Mouse (Mus musculus) frontal cortex, adult 2 months (tissue): ENCODE results near the gene Pnpla1. TPM values are rescaled to one million over a fixed set of nuclear protein-coding genes. Genes with fewer than 3 reads are reported as not detected.
A peak's percentile ranks its signal among the peaks of the same experiment; 100 is the strongest.
"Not testable (repeated sequence)": the region's sequence is repeated elsewhere in the genome, so short reads cannot be mapped to it uniquely, and the experiment has no call there.

Experiments used
- DNase-seq, 2 experiments: peaks; one replicate each; pipeline ENCODE4 v3.0.0; 2022; ENCODE audit warnings: low spot score in 1 of 2; ENCODE audit errors: extremely low spot score in 1 of 2
- polyA plus RNA-seq: library from polyadenylated mRNA; depleted of rRNA; stranded (reverse); fragments of >200 nt; gene quantifications from 2 replicates; pipeline ENCODE4 v1.2.3, GENCODE M21; 2012

Pnpla1 gene
- polyA plus RNA-seq, 1 experiment: 0.22 TPM

DNA sequence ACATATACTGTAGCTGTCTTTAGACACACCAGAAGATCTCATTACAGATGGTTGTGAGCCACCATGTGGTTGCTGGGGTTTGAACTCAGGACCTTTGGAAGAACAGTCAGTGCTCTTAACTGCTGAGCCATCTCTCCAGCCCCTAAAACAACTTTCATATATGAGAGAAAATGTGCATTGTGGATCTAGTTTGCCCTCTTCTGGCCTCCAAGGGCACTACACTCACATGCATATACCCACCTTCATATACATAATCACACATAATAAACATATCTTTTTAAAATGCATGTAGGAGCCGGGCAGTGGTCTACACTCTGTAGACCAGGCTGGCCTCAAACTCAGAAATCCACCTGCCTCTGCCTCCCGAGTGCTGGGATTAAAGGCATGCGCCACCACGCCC is 16.3 kb upstream of the Pnpla1 start:
- not testable (repeated sequence) for DNase-seq

DNA sequence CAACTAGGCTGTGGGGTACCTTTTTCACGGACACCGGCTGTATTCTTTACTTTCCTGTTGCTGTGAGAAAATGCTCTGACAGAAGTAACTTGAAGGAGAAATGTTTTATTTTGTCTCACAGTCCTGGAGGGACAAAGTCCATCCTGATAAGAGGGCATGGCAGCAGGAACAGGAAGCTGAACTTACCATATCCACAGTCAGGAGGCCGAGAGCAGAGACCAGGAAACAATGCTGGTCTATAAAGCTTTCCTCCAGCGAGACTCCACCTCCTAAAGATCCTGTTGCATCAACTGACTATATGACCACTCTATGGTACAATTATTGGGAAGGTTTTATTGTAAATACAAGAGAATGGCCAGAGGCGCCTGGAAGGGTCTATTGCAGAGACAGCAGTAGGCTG is 14.5 kb upstream of the Pnpla1 start:
- DNase-seq: no peak

DNA sequence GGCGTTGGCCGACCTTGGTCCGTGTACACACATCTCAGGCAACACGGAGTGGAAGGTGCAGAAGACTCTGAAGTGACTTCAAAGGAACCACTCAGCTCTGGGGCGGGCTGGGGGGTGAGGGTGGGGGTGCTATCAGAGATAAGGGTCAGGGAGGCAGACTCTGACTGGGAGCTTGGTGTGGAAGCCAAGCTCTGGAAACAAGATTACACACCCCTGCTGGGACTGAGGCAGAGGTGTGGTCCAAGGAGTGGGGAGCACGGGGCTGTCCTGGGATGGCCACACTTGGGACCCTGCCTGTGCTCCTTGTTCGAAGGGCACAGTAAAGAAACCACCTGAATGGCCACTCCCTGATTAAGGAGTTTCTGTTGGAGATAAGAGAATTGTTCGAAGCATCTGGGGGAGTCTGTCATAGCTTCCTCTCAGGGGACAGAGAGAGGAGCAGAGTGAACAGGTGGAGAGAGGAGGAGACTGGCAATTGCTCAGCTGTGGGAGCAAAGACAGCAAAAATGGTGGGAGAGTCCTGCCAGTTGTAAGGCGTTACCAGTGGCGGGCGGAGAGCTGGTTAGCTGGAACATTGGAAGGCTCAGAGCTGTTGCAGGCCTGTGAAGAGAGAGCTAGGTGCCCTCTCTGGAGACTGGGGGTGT is 11.1 kb upstream of the Pnpla1 start:
- peak in 1 of 2 experiments; percentile 37 for DNase-seq

DNA sequence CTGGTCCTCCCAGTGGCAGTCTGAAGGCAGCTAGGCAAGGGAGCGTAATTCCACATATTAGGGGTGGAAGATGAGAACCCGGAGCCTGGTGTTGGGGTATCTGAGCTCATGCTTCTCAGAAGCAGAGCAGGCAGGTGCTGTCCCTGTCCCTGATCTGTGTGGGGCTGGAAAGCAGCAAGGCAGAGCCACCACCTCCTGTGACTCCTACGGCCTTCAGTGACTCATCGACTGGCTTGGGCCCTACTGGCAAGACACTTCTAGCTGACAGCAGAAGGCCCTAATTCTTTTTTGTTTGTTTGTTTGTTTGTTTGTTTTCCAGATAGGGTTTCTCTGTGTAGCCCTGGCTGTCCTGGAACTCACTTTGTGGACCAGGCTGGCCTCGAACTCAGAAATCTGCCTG is 7.7 kb upstream of the Pnpla1 start:
- DNase-seq: no peak

DNA sequence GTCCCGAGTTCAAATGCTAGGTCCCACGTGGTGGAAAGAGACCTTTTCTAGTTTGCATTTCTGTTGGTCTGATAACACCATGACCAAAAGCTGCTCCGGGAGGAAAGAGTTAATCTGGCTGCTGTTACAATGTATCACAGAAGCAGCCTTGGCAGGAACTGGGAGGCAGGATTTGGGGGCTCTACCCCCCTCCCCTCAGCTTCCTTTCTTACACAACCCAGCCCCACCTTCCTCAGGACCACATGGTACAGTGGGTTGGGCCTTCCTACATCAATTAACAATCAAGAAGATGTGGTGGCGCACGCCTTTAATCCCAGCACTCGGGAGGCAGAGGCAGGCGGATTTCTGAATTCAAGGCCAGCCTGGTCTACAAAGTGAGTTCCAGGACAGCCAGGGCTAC is 3.8 kb upstream of the Pnpla1 start:
- DNase-seq: no peak

DNA sequence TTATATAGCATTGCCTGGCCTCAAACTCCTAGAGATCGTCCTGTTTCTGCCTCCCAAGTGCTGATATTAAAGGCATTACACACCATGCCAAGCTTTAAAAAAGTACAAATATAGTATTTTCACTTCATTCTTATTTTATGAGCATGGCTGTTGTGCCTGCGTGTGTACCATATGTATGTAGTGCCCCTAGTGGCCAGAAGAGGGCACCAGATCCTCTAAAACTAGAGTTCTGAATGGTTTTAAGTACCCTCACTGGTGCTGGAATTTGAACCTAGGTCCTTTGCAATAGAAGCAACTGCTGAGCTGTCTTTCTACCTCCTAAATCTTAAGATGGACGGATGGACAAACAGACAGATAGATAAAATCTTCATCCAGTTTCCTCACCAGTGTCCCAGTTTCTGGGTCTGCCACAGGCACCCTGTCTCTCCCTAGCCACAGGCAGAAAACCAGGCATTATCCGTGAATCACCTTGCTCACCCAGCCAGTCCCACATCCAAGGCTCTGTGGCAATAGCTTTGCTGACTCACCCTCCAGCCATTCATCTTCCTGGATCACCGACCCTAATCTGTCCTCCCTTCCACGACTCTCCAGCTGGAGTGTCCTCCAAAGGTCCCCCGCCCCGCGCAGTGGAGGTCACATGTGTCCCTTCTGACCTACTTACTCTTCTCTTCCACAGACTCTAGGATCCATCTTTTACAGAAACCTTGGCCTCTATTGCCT is 2.9 kb upstream of the Pnpla1 start:
- no peak for DNase-seq

DNA sequence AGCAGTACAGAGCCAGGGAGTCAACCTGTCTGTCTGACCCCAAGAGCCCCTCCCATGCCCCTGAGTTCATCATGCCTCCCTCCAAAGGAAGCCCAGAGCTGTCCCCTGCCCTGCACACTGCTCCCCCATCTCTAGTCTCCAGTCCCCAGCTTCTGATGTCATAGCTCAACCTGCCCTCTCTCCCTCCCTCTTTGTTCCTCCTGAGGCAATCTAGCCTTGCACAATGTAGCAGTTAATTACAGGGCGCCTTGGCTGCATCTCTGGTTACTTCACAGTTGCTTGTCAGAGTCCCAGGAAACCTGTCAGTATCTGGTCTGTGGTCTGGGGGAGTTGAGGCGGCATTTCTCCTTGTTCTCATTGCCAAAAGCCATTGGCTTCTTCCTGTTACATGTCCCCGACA is 2.2 kb upstream of the Pnpla1 start:
- DNase-seq: no peak

DNA sequence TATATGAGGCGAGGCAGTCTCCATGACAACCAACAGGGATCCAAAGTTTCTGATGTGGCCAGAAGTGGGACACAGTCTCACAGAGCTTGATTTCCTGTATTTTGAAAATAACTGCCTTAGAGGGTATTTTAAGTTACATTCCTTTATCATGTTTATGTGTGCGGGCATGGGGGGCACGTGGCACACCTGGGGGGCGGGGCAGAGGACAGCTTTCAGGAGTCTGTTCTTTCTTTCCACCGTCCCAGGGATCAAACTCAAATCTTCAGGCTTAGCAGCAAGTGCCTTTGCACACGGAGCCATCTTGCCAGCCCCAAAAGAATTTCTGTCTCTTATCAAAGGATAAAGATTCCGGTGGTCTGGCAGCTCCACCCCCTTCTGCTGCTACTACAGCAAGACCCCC is 5.7 kb downstream of the Pnpla1 start:
- no peak for DNase-seq

DNA sequence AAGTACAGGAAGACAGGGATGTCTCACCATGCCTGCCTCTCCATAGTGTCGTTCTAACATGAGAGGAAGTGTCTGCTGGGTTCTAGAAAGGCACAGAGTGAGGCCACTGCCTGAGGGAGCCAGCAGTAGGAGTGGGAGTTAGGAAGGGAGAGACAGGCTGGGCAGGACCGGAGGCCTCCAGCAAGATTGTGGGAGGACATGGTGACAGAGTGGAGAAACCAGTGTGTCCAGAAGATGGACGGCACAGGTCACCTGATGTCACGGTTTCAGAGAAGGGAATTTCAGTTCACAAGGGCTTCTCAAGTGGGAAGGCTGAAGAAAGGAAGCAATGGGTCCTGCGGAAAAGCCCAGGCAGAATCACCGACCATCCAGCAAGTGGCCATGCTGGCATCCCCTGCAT is 6.3 kb downstream of the Pnpla1 start:
- DNase-seq: no peak

DNA sequence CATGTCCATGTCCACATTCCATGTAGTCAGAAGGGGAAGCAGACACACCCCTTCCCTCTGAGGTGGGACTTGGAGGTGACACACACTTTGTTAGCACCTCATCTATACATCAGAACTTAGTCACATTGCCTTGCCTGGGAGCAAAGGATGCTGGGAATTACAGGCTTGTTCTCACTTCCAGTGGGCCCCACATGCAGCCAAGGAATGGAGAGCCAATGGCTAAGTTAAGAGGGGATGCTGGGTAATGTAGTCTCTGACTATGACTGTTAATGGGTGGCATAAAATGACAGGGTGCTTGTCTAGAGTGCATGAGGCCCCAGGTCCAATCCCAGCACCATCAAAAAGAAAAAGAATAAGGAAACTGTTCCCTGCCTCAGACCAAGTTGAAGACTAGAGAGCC is 8.7 kb downstream of the Pnpla1 start:
- no peak for DNase-seq

DNA sequence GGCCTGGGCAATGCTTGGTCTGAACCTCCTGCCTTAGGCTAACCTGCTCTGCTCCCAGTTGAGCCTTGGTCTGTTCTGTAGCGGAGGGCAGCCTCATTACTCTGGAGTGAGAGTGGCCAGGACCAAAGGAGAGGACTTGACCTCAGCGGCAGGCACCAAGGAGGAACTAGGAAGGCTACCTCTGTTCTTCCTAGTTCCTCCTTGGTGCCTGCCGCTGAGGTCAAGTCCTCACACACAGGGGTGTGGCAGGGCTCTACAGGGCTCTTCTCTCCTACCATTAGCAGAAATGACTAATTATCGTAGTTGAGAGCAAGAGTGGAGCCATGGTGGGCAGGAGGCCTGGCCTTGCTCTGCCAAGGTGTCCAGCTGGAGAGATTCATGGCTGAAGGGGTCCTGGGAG is 9.2 kb downstream of the Pnpla1 start:
- no peak for DNase-seq

DNA sequence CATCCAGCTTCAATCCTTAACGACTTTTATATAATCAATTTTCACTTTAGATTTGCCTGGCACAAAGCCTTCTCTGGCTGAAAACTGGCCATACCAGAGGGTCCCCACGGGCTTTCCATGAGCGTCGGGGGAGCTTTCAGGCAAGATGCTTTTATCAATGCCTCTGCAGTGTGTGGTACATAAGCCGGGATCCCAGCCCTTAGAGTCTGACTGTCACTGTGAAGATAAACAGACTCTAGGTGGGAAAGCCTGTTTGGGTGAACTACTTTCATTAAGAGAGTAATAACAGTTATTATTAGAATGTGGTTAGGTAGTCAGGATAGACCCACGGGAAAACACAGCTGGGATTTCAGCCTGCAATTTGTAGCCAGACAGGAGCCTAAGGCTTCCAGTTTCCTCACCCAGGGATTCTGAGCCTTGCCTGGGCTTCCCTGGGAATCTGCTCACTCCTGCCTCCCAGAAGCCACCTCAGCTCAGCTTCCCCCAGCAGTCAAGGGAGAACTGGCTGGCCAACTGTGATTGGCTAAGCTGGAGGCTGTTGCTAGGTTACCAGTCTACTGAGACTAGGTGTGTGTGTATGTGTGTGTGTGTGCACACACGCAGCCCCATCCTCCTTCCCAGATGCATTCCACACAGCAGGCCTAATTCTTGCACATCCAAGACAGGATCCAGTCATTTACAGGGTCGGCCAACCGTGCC is 11.3 kb downstream of the Pnpla1 start:
- DNase-seq: peak; percentile 83 to 84

DNA sequence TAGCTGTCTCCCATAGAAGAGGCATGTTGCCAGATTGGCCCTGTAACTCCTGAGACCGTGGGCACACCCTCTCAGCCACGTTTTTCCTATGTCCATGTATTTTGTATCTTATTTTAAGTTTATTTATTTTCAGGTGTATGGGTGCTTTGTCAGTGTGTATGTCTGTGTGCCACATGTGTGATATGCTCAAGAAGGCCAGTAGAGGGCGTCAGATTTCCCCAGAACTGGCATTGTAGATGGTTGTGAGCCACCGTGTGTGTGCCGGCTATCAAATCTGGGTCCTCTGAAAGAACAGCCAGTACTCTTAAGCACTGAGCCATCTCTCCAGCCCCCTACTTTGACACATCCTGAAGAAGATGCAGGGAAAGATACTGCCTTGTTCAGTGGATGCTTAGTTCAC is 12.2 kb downstream of the Pnpla1 start:
- DNase-seq: no peak

DNA sequence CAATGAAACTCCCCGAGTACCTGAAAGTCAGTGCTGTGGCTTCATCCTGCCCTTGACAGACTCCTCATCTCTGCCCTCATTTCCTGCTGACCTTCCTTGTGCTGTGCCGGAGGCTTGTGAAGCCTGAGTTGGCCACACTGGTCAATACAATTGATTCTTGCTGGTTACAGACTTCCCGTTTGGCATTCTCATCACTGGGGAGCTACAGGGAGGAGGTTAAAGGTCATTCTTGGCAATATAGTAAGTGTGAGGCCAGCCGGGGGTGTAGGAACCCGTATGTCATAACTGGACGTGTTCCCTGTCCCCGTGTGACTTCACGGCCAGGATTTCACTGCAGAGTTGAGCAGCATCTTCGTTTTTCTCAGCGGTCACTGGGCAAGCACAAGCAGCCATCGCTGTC is 13.6 kb downstream of the Pnpla1 start:
- DNase-seq: no peak

DNA sequence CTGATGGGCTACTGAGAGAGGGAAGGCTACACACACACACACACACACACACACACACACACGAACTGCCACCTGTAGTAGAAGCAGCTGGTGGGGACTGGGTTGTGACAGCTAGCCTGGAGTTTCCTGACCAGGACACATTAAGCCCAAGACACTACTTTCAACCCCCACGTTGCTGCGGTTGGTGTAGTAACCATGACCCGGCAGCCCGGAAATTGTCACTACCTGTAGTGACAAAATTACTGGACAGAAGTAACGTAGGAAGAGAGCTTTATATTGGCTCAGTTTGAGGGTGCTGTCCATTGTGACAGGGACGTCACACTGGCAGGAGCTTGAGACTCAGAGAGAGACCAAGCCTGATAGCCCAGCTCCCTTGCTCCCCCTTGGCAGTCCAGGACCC is 14.1 kb downstream of the Pnpla1 start:
- no peak for DNase-seq

DNA sequence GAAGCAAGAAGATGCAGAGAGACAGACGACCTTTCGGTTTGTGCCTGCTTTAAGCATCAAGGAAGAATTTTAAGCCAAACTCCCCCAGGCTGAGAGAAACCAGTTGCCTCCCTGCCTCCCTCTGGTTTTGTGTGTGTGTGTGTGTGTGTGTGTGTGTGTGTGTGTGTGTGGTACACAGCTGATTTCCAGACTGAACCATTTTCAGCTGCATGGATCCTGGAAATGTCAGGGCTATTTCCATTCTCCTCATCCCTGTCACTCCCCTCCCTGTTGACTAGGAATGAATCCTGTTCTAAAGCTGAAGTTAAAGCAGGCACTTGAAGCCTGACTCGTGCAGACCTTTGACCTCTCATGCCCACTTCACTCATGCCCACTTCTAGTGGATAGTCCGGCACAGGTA is 16.0 kb downstream of the Pnpla1 start:
- DNase-seq: peak; percentile 46 to 68

DNA sequence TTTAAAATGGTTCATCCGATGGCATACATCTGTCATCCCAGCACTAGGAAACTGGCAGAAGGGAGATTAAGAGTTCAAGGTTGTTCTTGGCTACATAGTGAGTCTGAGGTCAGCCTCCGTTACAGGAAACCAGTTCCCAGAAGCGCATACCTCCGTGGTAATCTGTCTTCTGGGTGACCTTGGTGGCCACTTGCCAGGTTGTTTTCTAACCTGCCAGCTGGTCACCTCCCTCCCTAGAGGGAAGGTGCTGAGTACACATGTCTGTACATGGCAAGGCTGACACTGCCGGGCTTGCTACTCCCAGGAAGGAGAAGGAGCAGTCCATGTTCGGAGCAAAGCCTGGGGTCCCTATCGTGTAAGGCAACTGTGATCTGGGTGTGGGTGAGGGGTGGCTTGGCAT is 16.6 kb downstream of the Pnpla1 start:
- no peak for DNase-seq

DNA sequence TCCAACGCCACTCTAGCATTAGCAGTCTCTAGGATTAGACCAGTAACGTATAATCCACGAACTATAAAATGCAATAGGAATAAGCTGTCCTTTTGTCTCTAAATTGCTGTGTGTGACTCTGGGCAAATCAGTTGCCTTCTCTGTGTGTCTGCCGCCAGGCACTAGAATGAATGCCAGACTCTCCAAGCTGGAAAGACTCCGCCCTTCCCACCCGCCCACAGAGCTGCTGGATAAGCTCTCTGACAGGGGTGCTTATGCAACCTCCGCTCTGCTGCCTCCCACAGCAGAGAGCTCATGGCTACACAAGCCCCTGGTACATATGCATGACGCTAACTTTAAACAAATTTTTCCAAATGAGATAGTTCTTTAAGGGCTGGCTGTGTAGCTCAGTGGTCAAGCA is 17.1 kb downstream of the Pnpla1 start:
- DNase-seq: peak; percentile 70 to 83

DNA sequence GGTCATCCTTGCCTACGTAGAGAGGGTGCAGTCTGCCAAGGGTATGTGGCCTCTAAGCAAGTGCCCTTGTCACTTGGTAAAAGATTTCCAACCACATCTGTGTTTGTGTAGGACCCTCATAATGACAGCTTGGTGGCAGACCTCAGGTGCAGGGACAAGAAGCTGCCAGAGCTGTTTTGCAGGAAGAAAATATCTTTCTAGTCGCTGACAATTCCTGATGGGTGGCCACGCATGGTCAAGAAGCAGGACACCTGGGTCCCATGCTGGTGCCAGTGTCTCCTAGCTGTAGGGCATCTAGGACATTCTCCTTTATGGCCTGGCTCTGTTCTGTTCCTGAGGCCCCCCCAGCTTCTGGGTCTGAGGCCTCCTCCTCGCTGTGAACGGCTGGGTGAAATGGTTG is 18.1 kb downstream of the Pnpla1 start:
- DNase-seq: no peak

DNA sequence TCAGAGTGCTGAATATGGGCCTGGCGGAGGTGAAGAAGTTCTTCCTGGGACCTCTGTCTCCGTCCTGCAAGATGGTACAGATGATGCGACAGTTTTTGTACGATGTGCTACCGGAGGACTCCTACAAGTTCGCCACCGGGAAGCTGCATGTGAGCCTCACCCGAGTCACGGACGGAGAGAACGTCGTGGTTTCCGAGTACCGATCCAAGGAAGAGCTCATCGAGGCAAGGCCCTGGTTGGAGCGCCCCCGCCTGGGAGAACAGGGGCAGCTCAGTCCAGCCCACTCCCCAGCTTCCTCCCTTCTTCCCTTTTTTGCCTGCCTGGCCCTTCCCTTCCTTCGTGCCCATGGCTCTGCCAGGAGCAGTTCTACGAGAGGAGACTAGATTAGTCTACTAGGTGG is 18.6 kb downstream of the Pnpla1 start:
- DNase-seq: peak in 1 of 2 experiments; percentile 41

DNA sequence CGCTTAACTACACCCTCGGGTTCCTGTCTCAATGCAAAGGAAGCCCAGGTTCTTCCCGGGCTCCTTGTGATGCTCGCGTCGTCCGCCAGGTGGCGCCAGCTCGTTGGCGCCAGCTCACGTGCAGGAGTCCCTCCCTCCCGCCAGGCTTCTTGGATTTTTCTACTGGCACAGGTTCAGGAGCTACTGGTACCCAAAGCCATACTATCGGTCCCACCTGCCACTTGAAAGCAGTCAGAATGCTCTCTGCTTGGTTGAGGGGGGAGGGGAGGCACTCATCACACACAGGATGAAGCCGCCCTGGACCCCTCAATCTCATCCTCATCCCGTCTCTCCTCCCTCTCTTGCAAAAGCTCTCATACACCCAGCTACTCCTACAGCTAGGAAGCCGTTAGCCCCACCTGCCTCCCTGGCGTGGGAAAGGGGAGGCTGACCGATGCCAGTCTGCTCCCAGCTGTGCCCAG is 21.8 kb downstream of the Pnpla1 start:
- DNase-seq: peak; percentile 36 to 88

DNA sequence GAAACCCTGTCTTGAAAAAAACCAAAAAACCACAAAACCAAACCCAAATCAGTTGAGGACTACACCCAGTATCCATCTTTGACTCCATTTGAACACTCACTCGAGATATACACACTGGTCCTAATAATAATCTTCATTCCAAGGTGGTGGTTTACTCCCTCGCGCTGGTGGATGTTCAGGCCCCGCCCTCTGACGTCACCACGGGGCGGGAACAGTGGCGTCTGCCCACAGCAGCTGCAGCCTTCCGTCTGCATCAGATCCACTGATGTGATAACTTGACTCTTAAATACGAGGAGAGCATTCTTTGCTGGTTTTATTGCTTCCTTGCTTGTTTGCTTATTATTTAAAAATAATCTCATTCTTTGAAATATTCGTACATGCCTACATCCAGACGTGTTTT is 24.1 kb downstream of the Pnpla1 start:
- peak in 1 of 2 experiments; percentile 66 for DNase-seq
